Mouse (Mus musculus): ENCODE results near the gene Hacl1. TPM values are rescaled to one million over a fixed set of nuclear protein-coding genes. Genes with fewer than 3 reads are reported as not detected.
A peak's percentile ranks its signal among the peaks of the same experiment; 100 is the strongest.

The Hacl1 gene
- total and polyA plus RNA-seq, 2 experiments: 631 to 647 TPM

- Histone ChIP-seq H3K36me3 (ENCODE audit: control insufficient read depth, insufficient read depth, low read length) (peaks cover 12% of the 10 kb centered on the region), H3K9ac (ENCODE audit: low read depth, low read length) (peak overlapping the region; percentile 80), H3K79me2 (ENCODE audit: control insufficient read depth, insufficient read depth, low read length) (peaks cover 10% of the 10 kb centered on the region; the same call in 1 of the 2 replicates), H3K4me1 (ENCODE audit: control insufficient read depth, insufficient read depth, low read length) (peaks cover 26% of the 10 kb centered on the region), H3K4me3 (ENCODE audit: insufficient read depth, low read depth, low read length) (peak overlapping the region; percentile 85), H3K27ac (replicated peaks; ENCODE audit: insufficient read depth, low read depth, low read length) (peak overlapping the region; percentile 92), H3K27me3 (ENCODE audit: control insufficient read depth, insufficient read depth, low read length) (no peaks in the 10 kb centered on the region)
- peak; percentile 100 for DNase-seq (ENCODE audit: extremely low read depth, low read depth, low spot score)
- 16% methylated on average over 9 of the region's 9 CpGs for WGBS
- no peak for TF ChIP-seq CTCF (IDR thresholded peaks at IDR 0.05; ENCODE audit: low read depth, low read length)
- TF ChIP-seq POLR2A (IDR thresholded peaks at IDR 0.05; ENCODE audit: extremely low read depth, insufficient read depth, low read length): no peak
Observed at GRCm38 (mm10) chr14:31641506-31642155, 545 bp upstream of the Hacl1 start.

DNA sequence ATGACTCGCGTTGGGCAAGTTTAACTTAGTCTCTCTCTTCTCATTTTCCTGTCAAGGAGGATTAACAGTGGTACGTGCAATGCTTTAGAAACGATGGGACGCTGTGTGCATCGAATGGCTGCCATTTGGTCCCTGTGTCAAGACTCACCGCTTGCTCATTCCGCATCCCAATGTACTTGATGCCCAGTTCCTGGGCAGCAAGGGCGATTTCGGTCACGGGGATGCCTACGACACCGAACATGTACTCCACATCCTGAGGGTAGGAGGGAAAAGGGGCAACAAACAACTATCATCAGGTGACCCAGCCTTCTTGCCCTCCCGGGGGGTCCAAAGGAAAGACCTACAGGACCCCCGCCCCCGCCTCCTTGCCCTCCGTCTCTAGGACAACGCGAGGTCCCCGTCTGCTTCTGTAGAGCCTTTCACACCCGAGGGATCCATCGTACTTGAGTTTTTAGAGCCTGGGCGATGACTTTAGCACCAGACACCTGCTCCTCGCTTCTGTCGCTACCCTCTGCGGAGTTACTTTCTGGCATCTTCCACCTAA, 668 bp downstream of the Hacl1 start, which contains the start of gene Gm49387:
Gene Gm49387, minus strand, starts transcription at position 533 of the 544 bp plus-strand sequence.
- Histone ChIP-seq H3K4me1 (ENCODE audit: control insufficient read depth, insufficient read depth, low read length) (peaks cover 27% of the 10 kb centered on the region), H3K27ac (replicated peaks; ENCODE audit: insufficient read depth, low read depth, low read length) (peak within 1 kb of the TSS; percentile 92), H3K9ac (ENCODE audit: low read depth, low read length) (peak within 1 kb of the TSS; percentile 89), H3K79me2 (ENCODE audit: control insufficient read depth, insufficient read depth, low read length) (peaks cover 6% of the 10 kb centered on the region; the same call in 1 of the 2 replicates), H3K27me3 (ENCODE audit: control insufficient read depth, insufficient read depth, low read length) (no peaks in the 10 kb centered on the region), H3K4me3 (ENCODE audit: insufficient read depth, low read depth, low read length) (peak within 1 kb of the TSS; percentile 85), H3K36me3 (ENCODE audit: control insufficient read depth, insufficient read depth, low read length) (peaks cover 12% of the 10 kb centered on the region)
- TF ChIP-seq CTCF (IDR thresholded peaks at IDR 0.05; ENCODE audit: low read depth, low read length) (no peak), POLR2A (IDR thresholded peaks at IDR 0.05; ENCODE audit: extremely low read depth, insufficient read depth, low read length) (no peak)
- no peak for DNase-seq (ENCODE audit: extremely low read depth, low read depth, low spot score)
- WGBS: under 1% methylated on average over 26 of the region's 26 CpGs

- Histone ChIP-seq H3K27ac (replicated peaks; ENCODE audit: insufficient read depth, low read depth, low read length) (no peak overlapping the region), H3K36me3 (ENCODE audit: control insufficient read depth, insufficient read depth, low read length) (peaks cover 73% of the 10 kb centered on the region), H3K27me3 (ENCODE audit: control insufficient read depth, insufficient read depth, low read length) (no peaks in the 10 kb centered on the region), H3K9ac (ENCODE audit: low read depth, low read length) (no peak overlapping the region), H3K4me1 (ENCODE audit: control insufficient read depth, insufficient read depth, low read length) (peaks cover 15% of the 10 kb centered on the region; the same call in 1 of the 2 replicates), H3K4me3 (ENCODE audit: insufficient read depth, low read depth, low read length) (no peak overlapping the region), H3K79me2 (ENCODE audit: control insufficient read depth, insufficient read depth, low read length) (peaks cover 7% of the 10 kb centered on the region; the same call in 1 of the 2 replicates)
- TF ChIP-seq CTCF (IDR thresholded peaks at IDR 0.05; ENCODE audit: low read depth, low read length): no peak
- TF ChIP-seq POLR2A (IDR thresholded peaks at IDR 0.05; ENCODE audit: extremely low read depth, insufficient read depth, low read length): no peak
- DNase-seq (ENCODE audit: extremely low read depth, low read depth, low spot score): no peak
- WGBS: 92% methylated on average over 7 of the region's 7 CpGs
Observed at GRCm38 (mm10) chr14:31630677-31631076, 10.4 kb downstream of the Hacl1 start.

DNA sequence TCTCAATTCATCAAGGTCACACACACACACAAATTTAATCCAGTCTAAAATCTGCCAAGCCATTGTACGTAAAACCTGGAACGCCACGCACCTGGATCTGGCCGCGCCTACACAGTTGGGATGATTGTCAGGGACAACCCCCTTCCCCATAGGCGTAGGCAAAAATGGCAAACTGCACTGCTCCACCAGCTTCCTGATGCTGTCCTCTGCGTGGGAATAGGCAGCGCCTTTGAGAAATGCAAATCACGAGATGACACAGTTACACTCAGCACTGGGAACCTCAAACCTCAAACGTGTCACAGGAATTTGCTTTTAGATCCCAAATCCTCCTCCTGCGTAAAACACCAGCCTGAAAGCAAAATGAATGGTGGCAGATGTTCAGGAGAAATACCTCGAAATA, 18.3 kb downstream of the Hacl1 start:
- H3K4me1 ChIP-seq (ENCODE audit: control insufficient read depth, insufficient read depth, low read length): no peaks in the 10 kb centered on the region
- 91% methylated on average over 12 of the region's 12 CpGs for WGBS

DNA sequence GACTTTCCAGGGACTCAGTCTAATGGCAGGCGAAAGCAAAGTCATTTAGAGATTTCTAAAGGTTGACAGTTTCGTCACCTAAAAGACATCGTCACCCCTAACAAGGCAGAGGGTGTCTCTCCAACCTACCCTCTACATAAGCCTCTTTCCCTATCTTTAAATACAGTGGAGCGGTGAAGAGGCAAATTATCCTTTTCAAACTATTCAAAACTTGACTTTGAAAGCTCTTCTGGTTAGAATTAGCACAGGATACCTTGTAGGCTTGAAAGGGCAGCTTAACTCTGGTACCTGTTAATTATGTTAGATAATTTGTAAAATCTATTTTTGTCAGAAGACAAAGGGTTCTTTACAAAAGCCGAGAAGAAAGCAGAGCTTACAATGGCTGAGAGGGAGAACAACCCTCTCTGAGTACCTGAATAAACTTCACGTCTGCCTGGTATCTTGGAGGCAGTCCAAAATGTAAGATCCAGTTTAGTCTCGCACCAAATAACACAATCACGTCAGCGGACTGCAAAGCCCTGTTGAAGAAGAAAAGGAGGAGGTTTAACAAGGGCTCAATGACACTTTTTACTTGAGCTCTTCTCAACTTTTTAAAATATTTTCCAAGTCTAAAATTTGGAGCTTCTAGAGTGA, 20.4 kb downstream of the Hacl1 start:
- no peaks in the 10 kb centered on the region for H3K4me1 ChIP-seq (ENCODE audit: control insufficient read depth, insufficient read depth, low read length)
- peaks cover 89% of the 10 kb centered on the region for H3K36me3 ChIP-seq (ENCODE audit: control insufficient read depth, insufficient read depth, low read length)
- DNase-seq (ENCODE audit: extremely low read depth, low read depth, low spot score): no peak
- H3K9ac ChIP-seq (ENCODE audit: low read depth, low read length): no peak overlapping the region
- no peaks in the 10 kb centered on the region for H3K27me3 ChIP-seq (ENCODE audit: control insufficient read depth, insufficient read depth, low read length)
- no peak for TF ChIP-seq CTCF (IDR thresholded peaks at IDR 0.05; ENCODE audit: low read depth, low read length)
- TF ChIP-seq POLR2A (IDR thresholded peaks at IDR 0.05; ENCODE audit: extremely low read depth, insufficient read depth, low read length): no peak
- no peak overlapping the region for H3K4me3 ChIP-seq (ENCODE audit: insufficient read depth, low read depth, low read length)
- no peaks in the 10 kb centered on the region for H3K79me2 ChIP-seq (ENCODE audit: control insufficient read depth, insufficient read depth, low read length)
- H3K27ac ChIP-seq (replicated peaks; ENCODE audit: insufficient read depth, low read depth, low read length): no peak overlapping the region
- WGBS: 74% methylated on average over 9 of the region's 9 CpGs

More for the DNA sequence above, 18.3 kb downstream of the Hacl1 start:
- no peak for TF ChIP-seq CTCF (IDR thresholded peaks at IDR 0.05; ENCODE audit: low read depth, low read length)
- no peak for TF ChIP-seq POLR2A (IDR thresholded peaks at IDR 0.05; ENCODE audit: extremely low read depth, insufficient read depth, low read length)
- Histone ChIP-seq H3K9ac (ENCODE audit: low read depth, low read length) (no peak overlapping the region), H3K79me2 (ENCODE audit: control insufficient read depth, insufficient read depth, low read length) (peaks cover 3% of the 10 kb centered on the region; the same call in 1 of the 2 replicates), H3K36me3 (ENCODE audit: control insufficient read depth, insufficient read depth, low read length) (peaks cover 88% of the 10 kb centered on the region), H3K27ac (replicated peaks; ENCODE audit: insufficient read depth, low read depth, low read length) (no peak overlapping the region), H3K4me3 (ENCODE audit: insufficient read depth, low read depth, low read length) (no peak overlapping the region), H3K27me3 (ENCODE audit: control insufficient read depth, insufficient read depth, low read length) (no peaks in the 10 kb centered on the region)
- DNase-seq (ENCODE audit: extremely low read depth, low read depth, low spot score): no peak

All from liver, adult 2 months (tissue).